In genomic region chr9:46230450-46230975, GRCm38 (mm10) we compare ENCODE assay signal across 8 mouse cellular contexts. TPM values are rescaled to one million over a fixed set of nuclear protein-coding genes. Genes with fewer than 3 reads are reported as not detected.
A peak's percentile ranks its signal among the peaks of the same experiment; 100 is the strongest.
DNase-seq lines count a peak whose midpoint lies in the region; ATAC-seq and TF ChIP-seq lines count a peak whose summit lies in the region.

No protein-coding gene starts in this region.

- dilution Hi-C loops in CH12.LX (cut with MboI; ENCODE audit: extremely low pct_ligation_motif_present, extremely low pct_unique_long_range_greater_than_20kb, low sequenced_read_pairs): no loop called here

- H3K79me2 ChIP-seq in CH12.LX (replicated peaks; ENCODE audit: control insufficient read depth, extremely low read depth, insufficient read depth, poor library complexity, severe bottlenecking): no peaks in the 10 kb centered on the region

- no peak for TF ChIP-seq RAD21 in CH12.LX (IDR thresholded peaks at IDR 0.05; ENCODE audit: low read depth, low read length)

- DNase-seq in gastrocnemius, adult 2 months: no peak
- no peak for DNase-seq in gastrocnemius, postnatal 4 days (ENCODE audit: low spot score in 2 of 2)
- DNase-seq in CH12.LX (ENCODE audit: extremely low read depth): no peak
- DNase-seq in forebrain, embryonic 14.5 days (ENCODE audit: low spot score): peak; percentile 33
- DNase-seq in liver, embryonic 14.5 days (ENCODE audit: low read depth in 3 of 3, low spot score in 3 of 3): no peak
- DNase-seq in ovary, postnatal 10 days (ENCODE audit: low spot score): no peak
- no peak for DNase-seq in urinary bladder, postnatal 25 days (ENCODE audit: low spot score)

- ATAC-seq in forebrain, embryonic 14.5 days: 0 out of 2 replicates have a peak, but pooled peaks have one; percentile 21
- ATAC-seq in liver, embryonic 14.5 days (ENCODE audit: insufficient read depth): no peak
- ATAC-seq in inflammation-experienced regulatory T-cells, adult 6 months: no peak

- 12% methylated on average over 13 of the region's 13 CpGs for WGBS in forebrain, embryonic 14.5 days
- 23% methylated on average over 13 of the region's 13 CpGs for WGBS in liver, embryonic 14.5 days (ENCODE audit: insufficient replicate concordance)

- TF ChIP-seq CTCF in gastrocnemius, adult 2 months (IDR thresholded peaks at IDR 0.05): no peak
- no peak for TF ChIP-seq CTCF in CH12.LX (conservative IDR thresholded peaks at IDR 0.05 in 1 of 2, IDR thresholded peaks at IDR 0.05 in 1 of 2; ENCODE audit: low read depth in 2 of 2, low read length in 2 of 2)
- no peak for TF ChIP-seq CTCF in liver, embryonic 14.5 days (IDR thresholded peaks at IDR 0.05; ENCODE audit: low read depth)

- no peak for TF ChIP-seq POLR2A in CH12.LX (IDR thresholded peaks at IDR 0.05; ENCODE audit: low read depth, low read length)

- no peak overlapping the region for H3K9ac ChIP-seq in CH12.LX (ENCODE audit: insufficient read depth, low read depth)
- H3K9ac ChIP-seq in forebrain, embryonic 14.5 days (ENCODE audit: low read length): peak overlapping the region; percentile 66
- H3K9ac ChIP-seq in liver, embryonic 14.5 days (replicated peaks): no peak overlapping the region; the same call in none of the 2 replicates

- intact Hi-C loops in gastrocnemius, adult 2 months (cut with DNase I): loop anchor here (2.0 kb wide), 1 partner anchor 16 kb away; no protein-coding TSS in a partner anchor

- peaks cover 0 to 6% of the 10 kb centered on the region in 2 experiments; a peak in 2 of 4 replicates for H3K4me1 ChIP-seq in CH12.LX (ENCODE audit: control insufficient read depth in 1 of 2, insufficient read depth in 2 of 2)
- H3K4me1 ChIP-seq in forebrain, embryonic 14.5 days (ENCODE audit: control insufficient read depth, insufficient read depth, low read length): peaks cover 10% of the 10 kb centered on the region; the same call in 1 of the 2 replicates
- H3K4me1 ChIP-seq in liver, embryonic 14.5 days (replicated peaks; ENCODE audit: control insufficient read depth in 2 of 2, insufficient read depth in 2 of 2, low read length in 1 of 2): peaks cover under 1 to 14% of the 10 kb centered on the region in 2 experiments; a peak in 2 of 4 replicates

- H3K4me2 ChIP-seq in CH12.LX (ENCODE audit: insufficient read depth, low read depth, poor library complexity, severe bottlenecking): peak overlapping the region; percentile 9; the same call in 1 of the 2 replicates
- H3K4me2 ChIP-seq in forebrain, embryonic 14.5 days (ENCODE audit: low read length): peak overlapping the region; percentile 77
- H3K4me2 ChIP-seq in liver, embryonic 14.5 days (ENCODE audit: low read depth): peak overlapping the region; percentile 64

- no peak overlapping the region for H3K27ac ChIP-seq in gastrocnemius, adult 2 months
- H3K27ac ChIP-seq in CH12.LX (ENCODE audit: insufficient read depth, low read depth): no peak overlapping the region
- H3K27ac ChIP-seq in forebrain, embryonic 14.5 days (ENCODE audit: low read depth, low read length): no peak overlapping the region
- H3K27ac ChIP-seq in liver, embryonic 14.5 days: no peak overlapping the region

- H3K4me3 ChIP-seq in gastrocnemius, adult 2 months: peak overlapping the region; percentile 71
- H3K4me3 ChIP-seq in CH12.LX (replicated peaks in 1 of 3; ENCODE audit: low read depth in 2 of 3, low read length in 2 of 3, poor library complexity in 1 of 3): no peak overlapping the region
- peak overlapping the region; percentile 39 for H3K4me3 ChIP-seq in forebrain, embryonic 14.5 days (ENCODE audit: low read depth, low read length)
- H3K4me3 ChIP-seq in liver, embryonic 14.5 days (ENCODE audit: insufficient read depth in 1 of 2, low read depth in 2 of 2, low read length in 2 of 2): peak overlapping the region; percentile 47 to 48

- in situ Hi-C loops in CH12.LX (cut with MboI; ENCODE audit: low pct_ligation_motif_present, low pct_unique_long_range_greater_than_20kb, low sequenced_read_pairs): no loop called here

- no peak for TF ChIP-seq EP300 in CH12.LX (IDR thresholded peaks at IDR 0.05; ENCODE audit: low read length)
- TF ChIP-seq EP300 in liver, embryonic 14.5 days (IDR thresholded peaks at IDR 0.05; ENCODE audit: low read depth): no peak

- H3K27me3 ChIP-seq in CH12.LX (replicated peaks): peaks cover 24% of the 10 kb centered on the region
- no peaks in the 10 kb centered on the region for H3K27me3 ChIP-seq in forebrain, embryonic 14.5 days (replicated peaks; ENCODE audit: control insufficient read depth, insufficient read depth, low read length)
- H3K27me3 ChIP-seq in liver, embryonic 14.5 days (ENCODE audit: control insufficient read depth, insufficient read depth, low read length): no peaks in the 10 kb centered on the region

- no peaks in the 10 kb centered on the region for H3K36me3 ChIP-seq in CH12.LX (replicated peaks in 1 of 2; ENCODE audit: control insufficient read depth in 1 of 2, insufficient read depth in 1 of 2, low read length in 1 of 2)
- no peaks in the 10 kb centered on the region for H3K36me3 ChIP-seq in forebrain, embryonic 14.5 days (ENCODE audit: control insufficient read depth, insufficient read depth, low read length)
- no peaks in the 10 kb centered on the region for H3K36me3 ChIP-seq in liver, embryonic 14.5 days (replicated peaks; ENCODE audit: control insufficient read depth, insufficient read depth, low read depth)

- no peaks in the 10 kb centered on the region for H3K9me3 ChIP-seq in CH12.LX (replicated peaks; ENCODE audit: low read length)
- no peaks in the 10 kb centered on the region for H3K9me3 ChIP-seq in forebrain, embryonic 14.5 days (replicated peaks; ENCODE audit: control insufficient read depth, low read length)
- H3K9me3 ChIP-seq in liver, embryonic 14.5 days (ENCODE audit: control insufficient read depth, low read length): no peaks in the 10 kb centered on the region

TF ChIP-seq in CH12.LX, 34 proteins besides CTCF, POLR2A, EP300 and RAD21:
- TF ChIP-seq NELFE (IDR thresholded peaks at IDR 0.05; ENCODE audit: low read depth, low read length): no peak
- no peak for TF ChIP-seq ETS1 (conservative IDR thresholded peaks at IDR 0.05; ENCODE audit: low read depth, low read length)
- TF ChIP-seq JUN (IDR thresholded peaks at IDR 0.05; ENCODE audit: insufficient read depth, low read depth, low read length): no peak
- no peak for TF ChIP-seq POLR2AphosphoS2 (IDR thresholded peaks at IDR 0.05; ENCODE audit: low read depth, low read length)
TF ChIP-seq in CH12.LX: peak in this region for 0.

RNA-seq across cellular contexts. Expression of gene Apoa1, which starts 2.1 kb away (rescaled TPM):
- total RNA-seq in gastrocnemius, adult 2 months (2021): not detected
- 10 to 100 TPM in 1 of 2 experiments, 1 to 10 TPM in 1; 4.0 to 31.8 TPM for total RNA-seq in gastrocnemius, postnatal 4 days (2021)
- total RNA-seq in CH12.LX (2012; rRNA removed): not detected in 2 replicates
- total RNA-seq in CH12.LX (2014; rRNA removed): not detected in 2 replicates
- not detected in 2 replicates for polyA plus RNA-seq in CH12.LX (2012; ENCODE audit: insufficient read length, low read depth)
- 1.6 and 2.0 TPM in 2 replicates for polyA plus RNA-seq in forebrain, embryonic 14.5 days (2014; fragmentation: Nextera tagmentation; extraction: Ambion mirVana)
- 874 and 1,404 TPM in 2 replicates for polyA plus RNA-seq in liver, embryonic 14.5 days (2012; rRNA removed)
- polyA plus RNA-seq in liver, embryonic 14.5 days (2014; fragmentation: Nextera tagmentation; extraction: Ambion mirVana): 3,278 and 3,386 TPM in 2 replicates
- not detected for polyA plus RNA-seq in inflammation-experienced regulatory T-cells, adult 6 months (2017; shearing (Covaris generic))

RNA-seq across cellular contexts. Expression of gene Apoc3, which starts 4.9 kb away (rescaled TPM):
- not detected for total RNA-seq in gastrocnemius, adult 2 months (2021)
- not detected for total RNA-seq in gastrocnemius, postnatal 4 days (2021)
- total RNA-seq in CH12.LX (2012; rRNA removed): not detected in 2 replicates
- total RNA-seq in CH12.LX (2014; rRNA removed): not detected in 2 replicates
- polyA plus RNA-seq in CH12.LX (2012; ENCODE audit: insufficient read length, low read depth): not detected in 2 replicates
- polyA plus RNA-seq in forebrain, embryonic 14.5 days (2014; fragmentation: Nextera tagmentation; extraction: Ambion mirVana): not detected in 2 replicates
- 2.7 and 3.4 TPM in 2 replicates for polyA plus RNA-seq in liver, embryonic 14.5 days (2012; rRNA removed)
- polyA plus RNA-seq in liver, embryonic 14.5 days (2014; fragmentation: Nextera tagmentation; extraction: Ambion mirVana): 4.1 and 5.8 TPM in 2 replicates
- not detected for polyA plus RNA-seq in inflammation-experienced regulatory T-cells, adult 6 months (2017; shearing (Covaris generic))

RNA-seq across cellular contexts. Expression of gene Apoa4, which starts 10.0 kb away (rescaled TPM):
- total RNA-seq in gastrocnemius, adult 2 months (2021): not detected
- total RNA-seq in gastrocnemius, postnatal 4 days (2021): under 1 TPM in 1 of 2 experiments, not detected in 1; 0.15 TPM
- total RNA-seq in CH12.LX (2012; rRNA removed): not detected in 2 replicates
- not detected in 2 replicates for total RNA-seq in CH12.LX (2014; rRNA removed)
- polyA plus RNA-seq in CH12.LX (2012; ENCODE audit: insufficient read length, low read depth): not detected in 2 replicates
- not detected in 2 replicates for polyA plus RNA-seq in forebrain, embryonic 14.5 days (2014; fragmentation: Nextera tagmentation; extraction: Ambion mirVana)
- 0.02 TPM in 1 of 2 replicates, not detected in the other for polyA plus RNA-seq in liver, embryonic 14.5 days (2012; rRNA removed)
- not detected in 2 replicates for polyA plus RNA-seq in liver, embryonic 14.5 days (2014; fragmentation: Nextera tagmentation; extraction: Ambion mirVana)
- polyA plus RNA-seq in inflammation-experienced regulatory T-cells, adult 6 months (2017; shearing (Covaris generic)): not detected

RNA-seq across cellular contexts. Expression of gene Apoa5, which starts 37.9 kb away (rescaled TPM):
- total RNA-seq in gastrocnemius, adult 2 months (2021): not detected
- total RNA-seq in gastrocnemius, postnatal 4 days (2021): under 1 TPM in 1 of 2 experiments, not detected in 1; 0.39 TPM
- total RNA-seq in CH12.LX (2012; rRNA removed) (0.08 TPM in 1 of 2 replicates, not detected in the other), CH12.LX (2014; rRNA removed) (not detected in 2 replicates)
- polyA plus RNA-seq in CH12.LX (2012; ENCODE audit: insufficient read length, low read depth): not detected in 2 replicates
- not detected in 2 replicates for polyA plus RNA-seq in forebrain, embryonic 14.5 days (2014; fragmentation: Nextera tagmentation; extraction: Ambion mirVana)
- 0.47 and 0.54 TPM in 2 replicates for polyA plus RNA-seq in liver, embryonic 14.5 days (2012; rRNA removed)
- polyA plus RNA-seq in liver, embryonic 14.5 days (2014; fragmentation: Nextera tagmentation; extraction: Ambion mirVana): 1.1 and 1.2 TPM in 2 replicates
- not detected for polyA plus RNA-seq in inflammation-experienced regulatory T-cells, adult 6 months (2017; shearing (Covaris generic))

RNA-seq across cellular contexts. Expression of gene Zpr1, which starts 42.4 kb away (rescaled TPM):
- 10 to 100 TPM; 22.7 to 30.6 TPM for total RNA-seq in gastrocnemius, adult 2 months (2021)
- total RNA-seq in gastrocnemius, postnatal 4 days (2021): 10 to 100 TPM; 21.9 to 22.2 TPM
- 46.0 and 57.2 TPM in 2 replicates for total RNA-seq in CH12.LX (2012; rRNA removed)
- 65.7 and 66.8 TPM in 2 replicates for total RNA-seq in CH12.LX (2014; rRNA removed)
- 108 and 111 TPM in 2 replicates for polyA plus RNA-seq in CH12.LX (2012; ENCODE audit: insufficient read length, low read depth)
- polyA plus RNA-seq in forebrain, embryonic 14.5 days (2014; fragmentation: Nextera tagmentation; extraction: Ambion mirVana): 68.8 and 70.1 TPM in 2 replicates
- polyA plus RNA-seq in liver, embryonic 14.5 days (2012; rRNA removed): 11.5 and 16.4 TPM in 2 replicates
- polyA plus RNA-seq in liver, embryonic 14.5 days (2014; fragmentation: Nextera tagmentation; extraction: Ambion mirVana): 28.1 and 28.6 TPM in 2 replicates
- polyA plus RNA-seq in inflammation-experienced regulatory T-cells, adult 6 months (2017; shearing (Covaris generic)): 10 to 100 TPM; 30.3 to 38.3 (median 37.5) TPM

Comparison
In these comparisons a context has a peak if more than half of its experiments do, and no peak if none do; other contexts are left out.
1. H3K4me3 ChIP-seq: peak in gastrocnemius, adult 2 months (single experiment), forebrain, embryonic 14.5 days (single experiment) and liver, embryonic 14.5 days (2 of 2); none in CH12.LX (0 of 3).
2. H3K4me2 ChIP-seq: peak in every context shown above with its lines; median percentile 77 in forebrain, embryonic 14.5 days; 64 in liver, embryonic 14.5 days; 9 in CH12.LX.
3. RNA of gene Apoa1, which starts 2.1 kb away (polyA plus RNA-seq): 874 to 3,386 TPM in liver, embryonic 14.5 days; 1.6 to 2.0 TPM in forebrain, embryonic 14.5 days, not detected in CH12.LX and not detected in inflammation-experienced regulatory T-cells, adult 6 months; every median in the first group is over 100 times any median in the second.